Mouse (Mus musculus) cortical plate, adult 2 months (tissue): Measurements from ENCODE around the gene Fam57a. TPM values are rescaled to one million over a fixed set of nuclear protein-coding genes. Genes with fewer than 3 reads are reported as not detected.
"Not testable (repeated sequence)": the region's sequence is repeated elsewhere in the genome, so short reads cannot be mapped to it uniquely, and the experiment has no call there.

ENCODE experiments used
- H3K27ac ChIP-seq: fragments of 200-500 bp; 2 replicates; pipeline ENCODE4 v1.5.1; 2012; ENCODE audit warnings: low read length, control low read depth, inconsistent platforms; ENCODE audit not compliant: insufficient read depth
- H3K4me1 ChIP-seq: fragments of 200-500 bp; 2 replicates; pipeline ENCODE4 v1.6.1; 2011; ENCODE audit warnings: low read length; ENCODE audit not compliant: control insufficient read depth, insufficient read depth
- H3K4me3 ChIP-seq: fragments of 200-500 bp; 2 replicates; pipeline ENCODE4 v1.5.1; 2011; ENCODE audit warnings: mild to moderate bottlenecking, low read length, control low read depth; ENCODE audit not compliant: insufficient read depth
- CTCF ChIP-seq: fragments of 200-500 bp; IDR thresholded peaks from 2 replicates; pipeline ENCODE4 v1.5.1; 2011; ENCODE audit warnings: mild to moderate bottlenecking, control low read depth, low read length; ENCODE audit not compliant: insufficient read depth; ENCODE audit errors: extremely low read depth
- POLR2A ChIP-seq: fragments of 200-500 bp; IDR thresholded peaks from 2 replicates; pipeline ENCODE4 v1.6.1; 2011; ENCODE audit warnings: mild to moderate bottlenecking, low read length, control low read depth; ENCODE audit not compliant: insufficient read depth; ENCODE audit errors: extremely low read depth
- polyA plus RNA-seq: library from polyadenylated mRNA; depleted of rRNA; stranded (reverse); fragments of >200 nt; gene quantifications from 2 replicates; pipeline ENCODE4 v1.2.3, GENCODE M21; 2012

The Fam57a gene
- polyA plus RNA-seq, 1 experiment = 32.3 TPM

DNA sequence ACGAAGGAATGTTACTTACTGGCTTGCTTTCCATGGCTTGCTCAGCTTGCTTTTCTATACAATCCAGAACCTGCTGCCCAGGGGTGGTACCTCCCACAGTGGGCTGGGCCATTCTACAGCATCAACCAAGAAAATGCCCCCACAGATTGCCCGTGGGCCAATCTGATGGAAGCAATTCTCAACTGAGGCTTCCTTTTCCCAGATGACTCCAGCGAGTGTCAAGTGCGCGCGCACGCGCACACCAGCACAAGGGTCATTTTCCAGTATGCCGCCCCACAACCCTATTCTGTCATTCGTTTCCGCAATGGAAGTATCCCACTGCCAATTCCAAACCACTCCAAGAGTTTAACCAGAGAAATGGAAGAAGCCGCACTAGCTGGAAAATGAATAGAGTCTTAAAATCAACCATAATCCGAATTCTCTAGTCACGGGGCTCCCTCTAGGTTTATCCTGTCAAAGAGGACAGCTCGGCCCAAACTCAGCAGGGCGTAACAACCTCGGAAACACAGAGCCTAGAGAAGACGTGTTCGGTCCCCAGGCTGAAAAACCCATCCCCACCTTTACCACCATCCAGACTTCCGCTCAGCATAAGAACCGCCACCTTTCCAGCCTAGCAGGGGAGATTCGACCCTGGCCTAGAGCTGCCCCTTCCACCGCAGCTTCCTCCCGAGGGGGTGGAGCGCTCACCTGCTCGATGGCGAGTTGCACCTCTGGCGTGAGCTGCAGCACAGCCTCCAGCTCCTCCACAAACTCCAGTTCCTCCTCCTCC is 561 bp upstream of the Fam57a start:
- Histone ChIP-seq H3K27ac (peak overlapping the region; percentile 33; the same call in 1 of the 2 replicates), H3K4me1 (no peaks in the 10 kb centered on the region), H3K4me3 (peak overlapping the region; percentile 91)
- TF ChIP-seq CTCF = no peak
- TF ChIP-seq POLR2A = 0 out of 2 replicates have a peak, but pooled peaks have one; percentile 22

GRCm38 (mm10) chr11:76180146-76180540 is 672 bp downstream of the Fam57a start:
- TF ChIP-seq CTCF = no peak
- no peak for TF ChIP-seq POLR2A
- H3K4me3 ChIP-seq = peak overlapping the region; percentile 91
- no peak overlapping the region for H3K27ac ChIP-seq
- H3K4me1 ChIP-seq = no peaks in the 10 kb centered on the region

- H3K4me1 ChIP-seq = no peaks in the 10 kb centered on the region
- TF ChIP-seq CTCF (no peak), POLR2A (no peak)
- H3K27ac ChIP-seq = no peak overlapping the region
- no peak overlapping the region for H3K4me3 ChIP-seq
Observed at GRCm38 (mm10) chr11:76183745-76184144, 4.3 kb downstream of the Fam57a start.

DNA sequence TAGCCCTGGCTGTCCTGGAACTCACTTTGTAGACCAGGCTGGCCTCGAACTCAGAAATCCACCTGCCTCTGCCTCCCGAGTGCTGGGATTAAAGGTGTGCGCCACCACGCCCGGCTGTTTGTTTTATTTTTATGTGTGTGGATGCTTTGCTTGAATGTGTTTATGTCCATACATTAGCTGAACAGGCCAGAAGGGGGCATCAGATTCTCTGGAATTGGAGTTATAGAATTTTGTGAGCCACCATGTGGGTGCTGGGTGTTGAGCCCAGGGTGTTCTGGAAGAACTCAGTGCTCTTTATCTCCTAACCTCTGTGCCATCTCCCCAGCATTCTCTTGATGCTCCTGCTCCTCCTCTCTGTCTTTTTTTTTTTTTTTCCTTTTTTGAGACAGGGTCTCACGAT is 7.4 kb downstream of the Fam57a start:
- TF ChIP-seq CTCF (no peak), POLR2A (no peak)

GRCm38 (mm10) chr11:76196275-76196976 is 17.0 kb downstream of the Fam57a start:
- Histone ChIP-seq H3K4me1 (no peaks in the 10 kb centered on the region; the same call in 1 of the 2 replicates), H3K27ac (no peak overlapping the region), H3K4me3 (no peak overlapping the region)
- no peak for TF ChIP-seq POLR2A
- no peak for TF ChIP-seq CTCF

More for the DNA sequence above, 7.4 kb downstream of the Fam57a start:
- Histone ChIP-seq H3K4me1 (no peaks in the 10 kb centered on the region), H3K4me3 (no peak overlapping the region), H3K27ac (no peak overlapping the region)

DNA sequence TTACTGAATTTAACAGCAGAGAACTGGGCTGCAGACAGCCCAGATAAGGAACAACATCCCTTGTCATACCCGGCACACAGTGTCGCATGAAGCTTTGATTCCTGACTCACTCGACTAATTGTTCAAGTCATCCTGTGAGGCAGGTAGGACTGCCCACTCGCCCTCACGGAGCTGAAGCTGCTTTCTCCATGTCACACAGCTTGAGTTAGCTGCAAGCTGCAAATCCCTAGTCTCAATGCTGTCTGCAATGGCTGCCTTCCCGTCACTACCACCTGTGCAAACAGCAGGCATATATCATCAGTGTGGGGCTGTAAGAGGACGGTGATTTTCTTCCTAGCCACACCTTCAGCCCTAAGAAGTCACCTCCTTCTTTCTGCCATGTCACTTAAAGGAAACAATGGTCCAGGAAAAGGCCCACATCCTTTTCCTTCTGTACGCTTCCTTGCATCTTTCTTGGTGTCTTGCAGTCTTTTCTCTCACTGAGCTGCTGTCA is 17.6 kb downstream of the Fam57a start:
- TF ChIP-seq CTCF = no peak
- TF ChIP-seq POLR2A = no peak
- Histone ChIP-seq H3K4me3 (no peak overlapping the region), H3K27ac (no peak overlapping the region), H3K4me1 (no peaks in the 10 kb centered on the region; the same call in 1 of the 2 replicates)

- Histone ChIP-seq H3K4me1 (no peaks in the 10 kb centered on the region; the same call in 1 of the 2 replicates), H3K4me3 (peak overlapping the region; percentile 96), H3K27ac (peak overlapping the region; percentile 26; the same call in 1 of the 2 replicates)
- TF ChIP-seq POLR2A (peak; percentile 0; the same call in 1 of the 2 replicates), CTCF (no peak)
Observed at GRCm38 (mm10) chr11:76201761-76202674, 22.5 kb downstream of the Fam57a start.

- TF ChIP-seq CTCF (no peak), POLR2A (no peak)
- no peaks in the 10 kb centered on the region; the same call in none of the 2 replicates for H3K4me1 ChIP-seq
- no peak overlapping the region for H3K4me3 ChIP-seq
- no peak overlapping the region for H3K27ac ChIP-seq
Observed at GRCm38 (mm10) chr11:76206793-76207192, 27.3 kb downstream of the Fam57a start.

DNA sequence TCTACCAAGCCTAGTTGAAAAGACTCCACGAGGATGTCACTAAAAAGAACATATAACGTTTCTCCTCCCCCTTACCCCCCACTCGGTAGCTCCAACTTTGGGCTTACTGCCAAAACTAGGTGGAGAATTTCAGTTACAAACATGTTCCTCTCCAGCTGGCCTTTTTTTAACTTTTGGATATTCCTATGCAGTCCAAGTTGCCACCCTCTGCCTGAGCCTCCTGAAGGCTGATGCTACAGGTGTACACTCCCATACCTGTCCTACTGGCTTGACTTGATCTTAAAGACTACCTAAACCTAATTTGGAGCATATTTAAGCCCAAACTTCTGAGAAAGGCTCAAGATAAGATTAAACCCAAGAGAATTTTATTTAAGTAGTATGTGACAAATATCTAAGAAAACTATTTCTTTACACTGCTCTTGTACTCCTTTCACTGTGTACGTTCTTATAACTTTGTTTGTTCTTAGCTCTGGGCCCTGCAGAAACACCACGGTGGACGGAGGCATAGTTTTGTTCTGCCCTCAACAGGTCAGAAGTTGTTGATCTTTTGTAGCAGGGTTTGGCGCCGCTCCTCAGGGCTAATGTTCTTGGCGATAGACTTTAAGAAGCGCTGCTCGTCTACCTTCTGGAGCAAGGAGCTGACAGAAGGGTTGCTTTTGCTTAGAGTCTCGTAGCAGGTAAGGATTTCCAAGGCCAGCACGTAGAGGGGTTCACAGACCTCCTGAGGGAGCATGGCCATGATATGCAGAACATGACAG is 30.9 kb downstream of the Fam57a start:
- TF ChIP-seq POLR2A = no peak
- TF ChIP-seq CTCF = no peak
- H3K4me1 ChIP-seq = no peaks in the 10 kb centered on the region; the same call in 1 of the 2 replicates
- no peak overlapping the region for H3K4me3 ChIP-seq
- H3K27ac ChIP-seq = no peak overlapping the region

DNA sequence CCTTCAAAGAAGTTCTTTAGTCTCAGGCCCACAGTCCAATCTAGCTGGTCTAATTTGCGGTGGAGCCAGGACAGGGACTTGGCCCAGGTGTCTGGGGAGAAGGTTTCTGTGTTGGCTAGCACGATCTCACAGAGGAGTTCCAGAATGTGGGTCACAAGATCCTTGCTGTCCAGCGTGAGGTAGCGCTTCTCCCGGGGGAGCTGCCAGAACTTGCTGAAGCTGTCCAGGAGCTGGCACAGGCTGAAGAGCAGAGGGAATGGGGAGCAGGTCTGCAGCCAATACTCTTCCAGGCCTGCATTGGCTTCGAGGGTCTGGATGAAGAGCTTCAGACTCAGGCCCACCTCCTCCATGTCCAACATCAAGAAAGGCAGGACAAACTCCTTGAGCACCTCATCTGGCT is 32.1 kb downstream of the Fam57a start:
- not testable (repeated sequence) for H3K4me1 ChIP-seq, H3K27ac ChIP-seq, H3K4me3 ChIP-seq
